Mouse (Mus musculus): ENCODE data around the gene Serac1.
A peak's percentile ranks its signal among the peaks of the same experiment; 100 is the strongest.
"Not testable (repeated sequence)": the region's sequence is repeated elsewhere in the genome, so short reads cannot be mapped to it uniquely, and the experiment has no call there.

Gene Serac1

DNA sequence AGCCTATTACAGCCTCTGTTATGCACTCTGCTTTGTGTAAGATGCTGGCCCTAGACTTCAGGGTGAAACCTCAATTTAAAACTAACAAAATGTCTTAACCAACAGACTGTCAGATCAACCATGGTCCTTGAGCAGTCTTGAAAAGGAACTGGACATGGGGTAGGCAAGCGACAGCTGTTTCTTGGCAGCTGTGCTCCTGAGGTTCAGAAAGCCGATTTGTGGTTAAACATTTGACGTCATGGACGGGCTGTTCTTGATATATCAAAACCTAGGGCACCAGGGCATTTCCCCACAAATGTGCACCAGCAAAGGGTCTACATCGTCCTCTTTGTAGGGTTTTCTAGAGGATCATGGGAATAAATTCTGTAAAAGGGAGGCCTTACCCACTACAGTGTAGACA, 16.0 kb downstream of the Serac1 start:
- no peak for DNase-seq

DNA sequence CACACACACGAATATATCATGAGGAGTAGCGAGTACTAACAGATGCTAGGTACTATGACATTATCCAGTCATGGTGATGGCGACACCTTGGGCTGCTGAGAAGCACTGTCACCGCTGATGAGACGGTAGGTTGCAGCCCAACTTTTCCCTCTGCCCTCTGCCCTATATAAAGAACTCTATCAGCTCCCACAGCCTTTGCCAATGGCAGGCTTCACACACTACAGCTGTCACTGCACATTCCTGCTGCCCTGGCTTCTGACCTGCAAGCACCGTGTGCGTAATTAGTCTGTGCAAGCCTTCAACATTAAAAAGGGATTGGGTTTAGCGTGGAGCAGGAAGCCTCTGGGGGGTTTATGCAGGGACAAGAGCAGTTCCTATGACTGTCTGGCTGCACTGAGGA, 16.7 kb downstream of the Serac1 start:
- DNase-seq, result no peak

DNA sequence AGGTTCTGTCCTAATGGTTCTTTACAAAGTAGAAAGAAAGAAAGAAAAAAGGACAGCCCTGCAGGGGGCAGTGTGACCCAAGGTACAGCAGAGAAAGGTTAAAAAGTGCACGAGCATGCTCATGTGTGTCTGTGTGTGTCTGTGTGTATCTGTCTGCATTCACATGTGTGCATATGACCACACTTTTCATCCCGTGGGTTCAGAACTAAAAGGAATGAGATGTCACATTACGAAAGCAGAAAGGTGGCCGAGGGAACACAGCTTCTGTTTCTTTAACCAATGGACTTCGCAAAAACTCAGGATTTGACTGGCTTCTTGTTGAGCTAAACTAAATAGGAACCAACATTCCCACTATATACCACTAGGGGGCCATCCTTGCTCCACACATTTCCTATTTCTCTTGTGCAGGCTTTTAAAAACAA, 24.6 kb downstream of the Serac1 start:
- peak; percentile 66 to 84 for DNase-seq

DNA sequence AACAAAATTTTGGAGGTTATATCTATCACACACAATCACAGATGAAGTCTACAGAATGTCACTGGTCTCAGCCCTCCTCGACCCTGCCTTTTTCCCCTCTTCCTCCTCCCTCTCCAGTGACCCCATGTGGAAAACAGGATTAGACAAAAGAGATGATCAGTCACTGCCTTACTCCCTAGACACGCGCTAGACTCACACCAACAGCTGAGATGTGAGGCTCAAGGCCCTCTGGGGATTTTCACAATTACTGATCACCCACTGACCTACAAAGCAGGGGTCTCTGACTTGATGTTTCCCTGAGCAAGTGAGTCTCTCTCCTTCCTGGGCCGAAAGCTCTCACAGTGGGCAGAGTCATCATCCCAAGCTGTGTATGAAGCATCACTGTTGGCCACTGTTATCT, 26.7 kb downstream of the Serac1 start:
- DNase-seq, result no peak

DNA sequence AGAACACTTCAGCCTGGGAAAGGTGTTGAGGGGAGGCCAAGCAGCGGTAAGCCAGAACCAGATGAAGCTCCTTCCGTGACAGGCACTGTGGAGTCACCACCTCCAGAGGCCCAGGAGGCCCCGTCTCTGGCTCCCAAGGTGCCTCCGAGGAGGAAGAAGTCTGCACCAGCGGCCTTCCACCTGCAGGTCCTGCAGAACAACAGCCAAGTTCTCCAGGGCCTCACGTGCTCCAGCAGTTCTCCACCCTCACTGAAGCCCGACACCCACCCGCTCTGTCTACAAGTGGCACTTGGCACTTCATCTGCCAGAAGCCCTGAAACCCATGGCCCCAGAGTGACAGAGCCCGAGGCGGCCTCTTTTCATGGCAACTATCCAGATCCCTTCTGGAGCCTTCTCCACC, 42.0 kb downstream of the Serac1 start:
- DNase-seq, result no peak

DNA sequence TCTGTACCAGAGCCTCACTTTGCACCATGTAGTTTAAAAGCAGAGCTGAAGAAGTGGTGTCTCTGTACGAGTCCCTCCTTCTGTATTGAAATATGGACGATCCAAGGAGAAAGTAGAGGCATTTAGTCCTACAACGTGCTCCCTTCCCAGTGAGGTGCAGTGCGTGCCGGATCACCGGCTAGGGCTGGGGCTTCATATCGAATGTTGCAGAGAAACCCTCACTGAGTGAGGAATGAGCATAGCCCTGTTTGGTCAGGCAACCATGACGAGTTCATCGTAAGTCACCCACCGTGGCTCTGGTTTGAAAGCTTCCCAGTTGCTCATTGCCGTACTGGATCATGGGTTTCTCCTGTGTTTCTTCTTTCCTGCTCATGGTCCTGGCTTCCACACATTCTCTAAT, 42.7 kb downstream of the Serac1 start:
- no peak for DNase-seq

DNA sequence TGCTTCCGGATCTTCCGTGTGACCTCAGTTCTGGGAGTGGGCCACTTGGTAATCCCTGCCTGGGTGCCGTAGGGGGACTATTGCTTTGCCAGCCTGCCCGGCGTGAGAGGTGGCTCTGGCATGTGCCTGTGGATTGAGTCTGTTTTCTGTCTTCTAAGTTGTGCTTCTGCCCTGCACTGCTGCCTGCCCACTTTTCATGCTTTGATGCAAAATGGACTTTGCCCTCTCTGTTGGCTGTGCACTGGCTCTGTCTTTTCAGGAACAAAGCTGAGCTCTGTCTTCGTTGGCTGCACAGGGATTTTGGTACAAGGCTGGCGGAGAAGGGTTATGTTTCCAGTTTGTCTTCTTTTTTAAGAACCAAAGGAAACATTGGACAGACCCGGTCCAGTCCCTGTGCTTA, 43.1 kb downstream of the Serac1 start:
- DNase-seq, result peak; percentile 67 to 68

DNA sequence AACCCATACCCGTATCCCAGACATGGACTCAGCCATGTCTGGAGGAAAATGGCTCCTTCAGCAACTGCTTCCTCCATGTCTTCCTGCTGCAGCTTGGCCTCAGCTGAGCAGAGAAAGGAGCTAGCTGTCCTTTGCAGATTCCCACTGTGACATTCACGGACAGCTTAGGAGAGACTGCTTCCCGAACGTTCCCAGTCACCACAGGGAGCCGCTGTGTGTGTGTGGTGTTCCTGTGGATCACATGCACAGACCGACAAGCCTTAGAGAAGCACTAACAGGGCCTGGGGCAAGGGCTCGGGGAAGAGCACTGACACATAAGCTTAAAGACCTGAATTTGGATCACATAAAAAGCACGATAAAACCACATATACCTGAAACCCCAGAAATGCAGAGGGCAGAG, 43.9 kb downstream of the Serac1 start:
- DNase-seq, result no peak

DNA sequence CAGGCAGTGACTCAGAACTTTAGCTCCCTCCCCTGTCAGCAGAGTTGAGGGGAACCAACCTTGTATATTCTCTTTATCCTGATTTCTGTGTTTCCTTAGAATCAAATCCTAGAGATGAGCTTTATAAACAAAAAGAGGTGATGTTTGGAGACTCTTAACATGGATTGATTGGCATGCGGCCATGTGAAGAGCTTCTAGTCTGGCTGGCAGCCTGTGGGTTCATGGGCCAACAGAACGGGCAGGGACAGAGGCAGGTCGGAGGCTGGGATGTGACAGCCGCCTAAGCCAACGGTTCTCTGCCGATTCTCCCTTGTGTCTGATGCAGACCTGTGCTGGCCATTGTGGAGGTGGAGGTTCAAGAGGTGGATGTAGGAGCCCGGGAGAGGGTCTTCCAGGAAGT, 53.7 kb downstream of the Serac1 start:
- no peak for DNase-seq

DNA sequence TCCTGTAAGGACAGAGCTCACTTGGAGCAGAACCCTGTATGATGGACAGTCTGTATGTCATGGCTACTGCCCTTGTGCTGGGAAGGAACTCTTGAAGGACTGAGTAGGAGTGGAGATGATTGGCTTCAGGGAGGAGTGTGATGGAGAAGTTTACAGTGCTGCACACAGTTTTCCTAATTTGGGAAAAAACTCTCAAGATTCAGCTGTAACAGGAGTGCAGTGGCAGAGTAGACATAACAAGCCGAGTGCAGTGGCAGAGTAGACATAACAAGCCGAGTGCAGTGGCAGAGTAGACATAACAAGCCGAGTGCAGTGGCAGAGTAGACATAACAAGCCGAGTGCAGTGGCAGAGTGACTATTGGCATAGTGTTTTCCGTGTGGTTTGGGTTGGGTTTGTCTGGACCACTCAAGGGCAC, 58.2 kb downstream of the Serac1 start:
- DNase-seq, result not testable (repeated sequence)

DNA sequence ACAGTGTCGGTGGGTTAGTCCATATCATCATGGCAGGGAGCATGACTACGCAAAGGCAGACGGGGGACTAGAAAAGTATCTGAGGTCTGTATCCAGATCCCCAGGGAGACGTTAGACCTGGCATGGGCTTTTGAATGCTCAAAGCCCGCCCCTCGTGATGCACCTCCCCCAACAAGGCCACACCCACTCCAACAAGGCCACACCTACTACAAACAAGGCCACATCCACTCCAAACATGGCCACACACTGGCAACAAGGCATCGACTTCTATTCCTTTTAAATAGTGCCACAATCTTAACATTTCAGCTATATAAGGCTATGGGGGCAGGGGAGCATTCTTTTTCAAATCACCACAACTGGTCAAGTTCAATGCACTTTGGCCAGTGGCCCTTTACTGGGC, 58.9 kb downstream of the Serac1 start:
- DNase-seq, result peak in 1 of 2 experiments; percentile 43

DNA sequence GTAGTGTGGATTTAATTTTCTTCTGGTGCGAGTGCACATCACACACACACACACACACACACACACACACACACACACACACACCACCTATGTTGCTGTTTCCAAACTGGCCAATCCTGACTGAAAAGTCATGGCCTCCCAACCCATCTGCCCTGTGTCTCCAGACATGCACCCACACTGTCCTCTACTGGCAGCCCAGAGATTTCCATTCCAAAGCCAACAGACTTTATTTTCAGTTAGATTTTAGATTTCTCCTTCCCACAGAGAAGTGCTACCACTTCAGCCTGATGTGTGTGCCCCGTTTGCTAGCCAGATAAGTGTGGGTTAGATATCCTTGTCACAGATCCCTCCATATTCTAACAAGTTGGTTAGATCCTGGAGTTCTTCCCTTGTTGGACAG, 59.8 kb downstream of the Serac1 start:
- peak; percentile 52 to 77 for DNase-seq

DNA sequence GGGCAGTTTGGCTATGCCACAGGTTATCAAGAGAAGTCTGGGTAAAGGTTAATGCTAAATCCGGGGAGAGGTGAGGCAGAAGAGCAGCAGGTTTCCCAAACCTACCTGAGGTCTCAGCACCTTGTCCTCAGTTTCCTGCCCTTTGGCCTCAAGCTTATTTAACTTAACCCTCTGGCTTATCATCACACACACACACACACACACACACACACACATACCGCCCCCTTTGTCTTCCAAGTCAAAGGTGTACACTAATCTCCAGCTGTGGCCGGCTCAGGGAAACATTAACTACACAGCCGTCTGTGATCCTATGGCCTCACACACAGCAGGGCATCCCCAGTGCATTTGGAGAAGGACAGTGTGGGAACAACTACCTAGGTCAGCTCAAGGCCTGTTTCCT, 61.2 kb downstream of the Serac1 start:
- DNase-seq, result peak in 1 of 2 experiments; percentile 52

DNA sequence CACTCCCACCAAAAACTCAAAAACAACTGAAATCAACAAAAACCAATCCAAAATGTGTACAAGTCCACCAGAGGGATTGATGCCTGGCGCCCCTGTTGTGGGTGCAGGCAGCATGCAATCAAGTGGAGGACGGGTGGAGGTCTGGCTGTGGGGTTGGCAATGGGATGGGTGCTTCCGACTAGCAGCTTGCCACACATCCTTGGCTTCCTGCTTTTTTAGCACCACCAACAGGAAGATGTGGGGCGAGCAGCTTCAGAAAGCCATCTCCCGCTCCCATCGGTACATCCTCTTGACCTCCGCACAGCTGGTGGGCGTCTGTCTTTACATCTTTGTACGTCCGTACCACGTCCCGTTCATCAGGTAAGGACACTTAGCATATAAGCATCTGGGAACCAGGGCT, 62.3 kb downstream of the Serac1 start:
- DNase-seq, result peak in 1 of 2 experiments; percentile 5

DNA sequence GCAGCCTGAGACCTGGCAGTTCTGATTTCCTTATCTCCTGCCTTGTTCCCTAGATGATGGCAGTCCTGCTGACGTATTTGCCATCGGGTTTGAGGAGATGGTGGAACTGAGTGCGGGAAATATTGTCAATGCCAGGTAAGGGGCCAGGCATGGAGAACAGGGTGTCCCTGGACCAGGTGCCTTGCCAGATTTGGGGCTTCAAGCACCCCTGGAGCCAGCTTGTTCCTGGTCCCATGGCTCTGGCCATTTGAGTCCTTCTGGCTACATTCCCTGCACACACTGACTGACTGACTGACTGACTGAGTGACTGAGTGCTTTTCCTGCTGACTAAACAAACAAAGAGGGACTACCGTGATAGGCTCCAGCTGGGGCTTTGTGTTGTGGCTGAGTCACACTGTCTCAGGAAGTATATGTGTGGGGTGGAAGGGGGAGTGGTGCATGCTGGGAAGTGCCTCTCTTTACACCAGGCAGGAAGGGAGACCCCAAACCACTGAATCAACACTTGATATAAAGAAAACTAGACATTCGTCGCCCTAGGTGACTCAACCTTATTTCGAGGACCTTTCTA, 63.2 kb downstream of the Serac1 start:
- peak in 1 of 2 experiments; percentile 26 for DNase-seq

DNA sequence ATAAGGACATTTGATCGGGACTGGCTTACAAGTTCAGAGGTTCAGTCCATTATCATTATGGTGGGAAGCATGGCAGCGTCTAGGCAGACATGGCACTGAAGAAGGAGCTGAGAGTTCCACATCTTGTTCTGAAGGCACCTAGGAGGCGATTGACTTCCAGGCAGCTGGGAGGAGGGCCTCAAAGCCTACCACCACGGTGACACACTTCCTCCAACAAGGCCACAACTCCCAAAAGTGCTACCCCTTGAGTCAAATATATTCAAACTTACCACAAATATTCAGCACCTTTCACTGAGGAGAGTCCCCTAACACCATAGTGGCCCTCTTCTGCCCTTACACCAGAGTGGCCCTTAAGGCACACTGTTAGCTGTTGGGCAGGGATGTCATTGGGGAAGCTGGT, 64.6 kb downstream of the Serac1 start:
- DNase-seq, result no peak

DNA sequence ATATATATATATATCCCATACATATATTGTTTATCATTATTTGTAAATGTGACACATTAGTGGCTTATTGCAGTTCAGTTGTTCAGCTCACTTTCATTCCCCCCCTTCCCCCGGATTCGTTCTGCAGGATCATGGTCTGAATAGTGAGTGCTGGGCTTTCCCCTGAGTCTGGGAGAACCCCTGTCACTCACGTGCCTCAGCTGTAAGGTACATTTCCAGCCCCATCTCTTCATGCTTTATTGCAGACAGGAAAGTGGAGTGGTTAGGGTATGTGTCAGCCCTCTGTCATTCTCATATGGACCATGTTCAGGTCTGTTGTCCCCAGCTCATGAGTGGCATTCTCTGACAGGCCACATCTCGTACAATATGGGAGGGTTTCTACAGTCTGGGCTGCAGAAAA, 66.5 kb downstream of the Serac1 start:
- no peak for DNase-seq

DNA sequence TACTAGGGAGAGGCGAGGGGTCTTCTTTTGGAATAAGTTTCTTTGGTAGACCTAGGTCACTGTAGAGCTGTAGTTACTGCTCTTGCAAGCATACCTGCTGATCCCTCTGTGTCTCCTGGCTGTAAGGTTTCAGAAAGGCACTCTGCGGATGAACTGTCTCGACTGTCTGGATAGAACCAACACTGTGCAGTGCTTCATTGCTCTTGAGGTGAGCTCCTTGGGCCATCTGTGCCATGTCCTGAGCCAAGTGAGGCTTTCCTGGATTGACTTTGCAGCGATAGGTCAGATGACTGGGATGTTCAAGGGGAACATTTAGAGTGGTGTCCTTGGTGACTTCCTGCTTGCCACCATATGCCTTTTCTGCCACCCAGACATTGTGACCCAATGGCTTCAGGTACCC, 69.9 kb downstream of the Serac1 start:
- no peak for DNase-seq

DNA sequence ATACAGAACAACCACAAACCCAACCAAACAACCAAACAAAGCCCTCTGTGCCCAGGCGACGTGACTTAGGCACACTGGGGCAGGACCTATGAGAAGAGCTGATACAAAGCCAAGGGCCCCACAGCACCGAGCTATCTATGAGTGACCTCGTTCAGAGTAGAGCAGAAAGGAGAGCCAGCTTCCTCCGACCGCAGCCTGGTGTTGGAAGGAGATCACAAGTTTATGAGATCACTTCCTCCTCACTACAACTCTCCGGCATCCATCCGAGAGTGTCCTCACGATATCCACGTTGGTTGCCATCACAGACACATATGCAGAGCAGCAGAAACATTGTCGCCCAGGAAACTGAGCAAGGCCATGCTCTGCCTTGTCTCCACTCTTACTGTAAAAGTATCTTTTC, 71.0 kb downstream of the Serac1 start:
- DNase-seq, result no peak

DNA sequence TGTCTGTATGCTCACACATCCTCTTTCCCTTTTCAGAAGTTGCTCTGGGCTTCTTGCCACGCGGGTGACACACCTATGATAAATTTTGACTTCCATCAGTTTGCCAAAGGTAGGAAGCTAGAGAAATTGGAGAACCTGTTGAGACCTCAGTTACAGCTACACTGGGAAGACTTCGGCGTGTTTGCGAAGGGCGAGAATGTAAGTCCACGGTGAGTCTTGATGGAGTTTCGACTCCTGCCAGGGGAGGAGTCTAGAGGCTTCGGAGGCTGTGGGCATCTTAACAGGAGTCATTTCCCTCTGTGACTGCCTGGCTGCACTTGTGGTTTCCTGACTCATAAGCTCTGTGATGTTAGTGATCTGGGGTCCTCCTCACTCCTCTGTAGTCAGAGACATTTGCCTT, 71.6 kb downstream of the Serac1 start:
- peak in 1 of 2 experiments; percentile 15 for DNase-seq

DNA sequence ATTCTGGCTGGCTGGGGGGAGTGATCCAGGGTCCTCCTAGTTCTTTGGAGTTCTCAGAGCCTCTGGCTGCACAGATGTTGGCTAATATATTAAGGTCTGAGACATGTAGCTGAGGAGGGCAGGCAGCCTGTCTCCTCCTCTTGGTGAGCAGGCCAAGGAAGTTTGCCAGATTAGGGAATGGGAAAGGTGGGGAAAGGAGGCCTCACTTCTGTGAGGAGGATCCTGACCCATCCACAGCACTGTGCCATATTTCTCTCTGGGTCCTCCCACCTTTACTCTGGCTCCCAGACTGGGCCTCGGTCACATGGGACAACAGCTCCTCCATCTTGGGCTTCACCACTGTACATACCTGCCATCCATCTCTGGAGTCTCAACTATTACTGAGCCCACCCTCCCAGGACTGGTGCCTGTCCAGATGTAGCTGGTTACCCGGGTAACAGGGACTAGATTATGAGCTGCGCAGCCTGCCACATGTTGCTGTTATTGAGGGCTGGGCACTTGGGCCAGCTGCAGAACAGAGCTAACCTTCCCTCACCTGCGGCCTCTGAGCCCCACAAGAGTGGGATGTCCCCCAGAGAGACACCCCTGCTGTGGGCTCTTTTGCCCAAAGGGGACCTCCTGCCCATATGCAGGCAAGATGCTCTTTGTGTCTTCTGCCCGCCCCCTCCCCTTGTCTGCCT, 72.3 kb downstream of the Serac1 start:
- no peak for DNase-seq

DNA sequence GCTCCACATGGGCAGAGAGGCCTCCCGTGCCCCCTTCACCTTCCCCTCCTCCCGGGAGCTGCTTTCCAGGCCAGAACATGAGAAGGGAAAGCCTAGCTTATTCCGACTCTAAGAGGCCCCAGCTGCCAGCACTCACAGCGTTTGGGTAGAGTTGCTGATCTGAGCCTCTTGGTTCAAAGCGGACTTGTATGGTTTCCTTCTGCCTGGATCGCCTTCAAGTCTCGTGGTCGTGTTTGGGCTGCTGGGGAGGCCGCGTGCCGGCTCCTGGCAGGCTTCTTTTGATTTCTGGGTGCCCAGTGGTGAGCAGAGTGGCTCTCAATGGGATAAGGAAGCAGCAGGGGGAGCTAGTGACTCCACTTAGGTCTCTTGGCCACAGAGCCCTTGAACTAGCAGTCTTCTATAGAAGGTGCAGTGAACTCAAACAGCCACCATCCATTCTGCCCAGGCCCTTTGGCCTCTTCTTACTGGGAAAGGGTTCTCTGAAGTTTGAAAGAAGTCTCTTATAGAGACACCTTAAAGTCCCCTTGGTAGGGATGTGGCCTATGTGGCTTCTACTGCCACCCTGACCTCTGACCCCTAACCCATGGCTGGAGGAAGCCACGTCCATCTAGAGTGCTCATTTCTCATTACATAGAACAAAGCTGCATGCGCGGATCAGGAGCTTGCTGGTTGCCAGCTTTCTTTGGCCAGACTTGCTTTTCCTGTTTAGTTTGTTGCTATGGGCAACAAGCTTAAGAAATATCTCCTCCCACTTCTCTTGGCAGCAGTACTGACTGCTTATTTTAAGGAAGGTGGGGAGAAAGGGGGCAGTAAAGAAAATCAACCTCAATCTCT, 73.7 kb downstream of the Serac1 start:
- DNase-seq, result peak; percentile 62 to 84

DNA sequence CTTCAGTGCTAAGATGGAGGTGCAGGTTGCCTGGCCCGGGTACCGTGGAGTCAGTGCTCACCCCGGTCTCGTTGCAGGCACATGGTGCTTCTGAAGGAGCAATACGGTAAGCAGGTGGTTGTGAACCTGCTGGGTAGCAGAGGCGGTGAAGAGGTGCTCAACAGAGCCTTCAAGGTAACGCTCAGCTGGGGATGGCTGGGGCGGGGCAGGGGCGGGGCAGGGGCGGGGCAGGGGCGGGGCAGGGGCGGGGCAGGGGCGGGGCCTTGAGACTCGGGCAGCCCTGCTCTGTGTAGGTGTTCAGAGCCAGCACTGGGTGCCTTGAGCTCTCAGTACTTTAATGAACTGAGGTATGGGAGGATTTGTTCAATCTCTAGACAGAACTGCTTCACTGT, 74.3 kb downstream of the Serac1 start:
- peak in 1 of 2 experiments; percentile 9 for DNase-seq

DNA sequence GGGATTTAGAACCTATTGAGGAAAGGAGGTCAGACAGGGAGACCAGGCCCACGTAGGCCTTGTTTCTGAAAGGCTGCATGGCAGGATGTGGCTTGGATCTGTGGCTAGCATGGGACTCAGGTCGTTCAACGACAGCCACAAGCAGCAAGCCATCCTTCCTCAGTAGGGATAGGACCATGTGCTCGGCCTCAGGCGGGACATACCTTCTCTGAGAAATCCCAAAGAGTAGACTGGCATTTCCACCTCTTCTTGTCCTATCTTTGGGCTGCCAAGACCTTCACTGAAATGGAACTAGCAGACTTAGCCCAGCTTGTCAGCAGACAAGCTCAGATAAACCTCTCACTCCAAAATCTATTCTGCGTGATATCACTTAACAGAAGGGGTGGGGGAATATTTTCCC, 75.9 kb downstream of the Serac1 start:
- no peak for DNase-seq
